Mouse (Mus musculus) regulatory T cell (primary cell): Measurements from ENCODE around the gene Sct.
"Not testable (repeated sequence)": the region's sequence is repeated elsewhere in the genome, so short reads cannot be mapped to it uniquely, and the experiment has no call there.

Experiments used
- in situ Hi-C: fragments of 300-600 bp; cut with MboI, MseI; formaldehyde crosslinking; loops from one replicate; pipeline ENCODE4 v1.15.1; 2025; ENCODE audit warnings: high pct_unique_total_duplicates

The Sct gene

GRCm38 (mm10) chr7:141291921-141292582, 13.1 kb upstream of the Sct start, which contains the start of gene Drd4:
TSS of gene Drd4 (plus strand) at chr7:141292006.
- in situ Hi-C loops = no loop called here

- in situ Hi-C loops = no loop called here
Measured at GRCm38 (mm10) chr7:141288042-141288441, 9.1 kb upstream of the Sct start.

GRCm38 (mm10) chr7:141282756-141283155, 3.8 kb upstream of the Sct start:
- in situ Hi-C loops = no loop called here

GRCm38 (mm10) chr7:141281442-141281841, 2.5 kb upstream of the Sct start:
- in situ Hi-C loops = no loop called here

- in situ Hi-C loops = no loop called here
Measured at GRCm38 (mm10) chr7:141277701-141278678, 943 bp downstream of the Sct start.

GRCm38 (mm10) chr7:141276546-141276945, 2.4 kb downstream of the Sct start, which contains the start of gene Cdhr5:
TSS of gene Cdhr5 (minus strand) at chr7:141276786.
- in situ Hi-C loops = no loop called here

- in situ Hi-C loops = no loop called here
Measured at GRCm38 (mm10) chr7:141275356-141275755, 3.6 kb downstream of the Sct start.

- in situ Hi-C loops = no loop called here
Measured at GRCm38 (mm10) chr7:141270631-141271030, 8.3 kb downstream of the Sct start.

- in situ Hi-C loops = no loop called here
Measured at GRCm38 (mm10) chr7:141269273-141269545, 9.7 kb downstream of the Sct start.

GRCm38 (mm10) chr7:141268466-141269272, 10.3 kb downstream of the Sct start:
- in situ Hi-C loops = no loop called here

GRCm38 (mm10) chr7:141265739-141266561, 13.0 kb downstream of the Sct start, which contains the start of gene Irf7:
TSS of gene Irf7 (minus strand) at chr7:141266481.
- in situ Hi-C loops = no loop called here

GRCm38 (mm10) chr7:141265411-141265738, 13.6 kb downstream of the Sct start:
- in situ Hi-C loops = no loop called here

- in situ Hi-C loops = no loop called here
Measured at GRCm38 (mm10) chr7:141264761-141265410, 14.0 kb downstream of the Sct start.

GRCm38 (mm10) chr7:141264041-141264700, 14.8 kb downstream of the Sct start:
- in situ Hi-C loops = no loop called here

- in situ Hi-C loops = no loop called here
Measured at GRCm38 (mm10) chr7:141263640-141264039, 15.3 kb downstream of the Sct start.

- in situ Hi-C loops = no loop called here
Measured at GRCm38 (mm10) chr7:141261480-141261879, 17.5 kb downstream of the Sct start.

- in situ Hi-C loops = no loop called here
Measured at GRCm38 (mm10) chr7:141256159-141256558, 22.8 kb downstream of the Sct start.

- in situ Hi-C loops = not testable (repeated sequence)
Measured at GRCm38 (mm10) chr7:141250486-141250885, 28.4 kb downstream of the Sct start.

GRCm38 (mm10) chr7:141231551-141231950, 47.4 kb downstream of the Sct start:
- in situ Hi-C loops = no loop called here

GRCm38 (mm10) chr7:141231111-141231510, 47.8 kb downstream of the Sct start:
- in situ Hi-C loops = no loop called here
